In the genomic region with DNA sequence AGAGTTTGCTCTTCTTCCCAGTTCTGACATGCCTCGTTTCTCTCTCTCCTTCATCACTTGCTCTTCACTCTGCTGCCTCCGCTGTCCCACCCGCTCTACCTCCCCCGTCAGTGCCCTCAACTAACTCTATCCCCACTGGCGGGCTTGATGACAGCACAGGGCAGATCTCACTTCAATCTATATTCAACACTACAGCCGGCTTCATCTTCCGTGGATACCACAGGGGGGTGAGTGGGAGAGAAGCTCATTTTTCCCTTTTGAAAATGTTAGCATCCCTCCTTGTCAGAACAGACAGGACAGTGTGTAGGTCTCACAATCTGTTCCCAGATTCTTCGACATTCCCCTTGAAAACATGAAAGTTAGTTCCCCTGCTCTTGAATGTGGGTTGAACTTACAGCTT, we compare ENCODE assay signal across 20 mouse cellular contexts.
"Had no signal": no experiment of that assay in that cellular context is flagged by ENCODE, and none has a peak within 500 bp of the region (broad histone marks: within the 10 kb centered on the region; RNA-seq: fewer than 3 reads in every experiment).

No protein-coding gene starts in this region.

- H3K9ac ChIP-seq: kidney, embryonic 15.5 days; limb, embryonic 13.5 days; liver, embryonic 12.5 days; liver, embryonic 15.5 days; lung, embryonic 15.5 days; midbrain, embryonic 13.5 days; neural tube, embryonic 13.5 days had no signal

- H3K4me3 ChIP-seq: kidney, embryonic 15.5 days; limb, embryonic 10.5 days; limb, embryonic 13.5 days; liver, embryonic 12.5 days; liver, embryonic 15.5 days; lung, embryonic 15.5 days; megakaryocyte, embryonic 14.5 days; midbrain, embryonic 10.5 days; midbrain, embryonic 13.5 days; myocyte; neural tube, embryonic 13.5 days had no signal

- H3K9me3 ChIP-seq: kidney, embryonic 15.5 days; limb, embryonic 10.5 days; limb, embryonic 13.5 days; liver, embryonic 12.5 days; liver, embryonic 15.5 days; lung, embryonic 15.5 days; megakaryocyte, embryonic 14.5 days; midbrain, embryonic 10.5 days; midbrain, embryonic 13.5 days; neural tube, embryonic 13.5 days had no signal

- H3K4me1 ChIP-seq: kidney, embryonic 15.5 days; limb, embryonic 13.5 days; liver, embryonic 12.5 days; liver, embryonic 15.5 days; lung, embryonic 15.5 days; midbrain, embryonic 13.5 days; neural tube, embryonic 13.5 days had no signal

- H3K27ac ChIP-seq: kidney, embryonic 15.5 days; limb, embryonic 10.5 days; limb, embryonic 13.5 days; liver, embryonic 12.5 days; liver, embryonic 15.5 days; lung, embryonic 15.5 days; midbrain, embryonic 10.5 days; midbrain, embryonic 13.5 days; neural tube, embryonic 13.5 days; stomach, postnatal 0 days had no signal

- H3K4me2 ChIP-seq: kidney, embryonic 15.5 days; limb, embryonic 13.5 days; liver, embryonic 12.5 days; liver, embryonic 15.5 days; lung, embryonic 15.5 days; midbrain, embryonic 13.5 days; neural tube, embryonic 13.5 days had no signal

- DNase-seq: kidney, adult 8-10 months; kidney, postnatal 14 days; layer of hippocampus, adult 9-11 months; layer of hippocampus, postnatal 36 days; liver; lung, adult 18-20 months; lung, postnatal 36 days; thymus, postnatal 25 days had no signal

- H3K27me3 ChIP-seq: kidney, embryonic 15.5 days; limb, embryonic 13.5 days; liver, embryonic 15.5 days; lung, embryonic 15.5 days; megakaryocyte, embryonic 14.5 days; midbrain, embryonic 13.5 days; neural tube, embryonic 13.5 days had no signal

- H3K36me3 ChIP-seq: kidney, embryonic 15.5 days; limb, embryonic 10.5 days; limb, embryonic 13.5 days; liver, embryonic 12.5 days; liver, embryonic 15.5 days; lung, embryonic 15.5 days; midbrain, embryonic 10.5 days; midbrain, embryonic 13.5 days; neural tube, embryonic 13.5 days had no signal
